Mouse (Mus musculus) megakaryocyte, embryonic 14.5 days (primary cell): ENCODE measurements at regions not wholly inside any gene's neighbourhood (a gene's known extent, or its start where the extent isn't known, plus 50 kb on each side); places are given as distances from the start of the nearest gene placed in this dataset.

Experiments
- H3K27me3 ChIP-seq: replicated peaks from 2 replicates; pipeline ENCODE3; 2012; ENCODE audit warnings: inconsistent platforms
- H3K36me3 ChIP-seq: replicated peaks from 2 replicates; pipeline ENCODE3; 2012; ENCODE audit warnings: low read length, inconsistent platforms, mixed read lengths
- H3K4me1 ChIP-seq: 2 replicates; pipeline ENCODE4 v1.6.1; 2012; ENCODE audit warnings: inconsistent platforms
- H3K4me3 ChIP-seq: replicated peaks from 2 replicates; pipeline ENCODE3; 2012; ENCODE audit warnings: moderate library complexity, mild to moderate bottlenecking, inconsistent platforms
- H3K9me3 ChIP-seq: 2 replicates; pipeline ENCODE4 v1.6.1; 2012; ENCODE audit warnings: inconsistent platforms
- FLI1 ChIP-seq: IDR thresholded peaks from 2 replicates; pipeline ENCODE4 v1.6.1; 2012; ENCODE audit warnings: low read length, inconsistent platforms, mixed read lengths
- GATA1 ChIP-seq: IDR thresholded peaks from 3 replicates; pipeline ENCODE4 v1.6.1; 2012; ENCODE audit warnings: mixed read lengths, low read length, inconsistent platforms, borderline replicate concordance

- Histone ChIP-seq H3K27me3 (peaks cover 2% of the 10 kb centered on the region), H3K36me3 (no peaks in the 10 kb centered on the region), H3K4me3 (no peak overlapping the region), H3K9me3 (0 out of 2 replicates have a peak, but pooled peaks cover 11% of the 10 kb centered on the region), H3K4me1 (no peaks in the 10 kb centered on the region)
- TF ChIP-seq GATA1 (no peak), FLI1 (no peak)
Observed at GRCm38 (mm10) chr9:89802658-89803057, 64.4 kb upstream of the Ankrd34c start.

GRCm38 (mm10) chr9:89793018-89793417 lies 54.7 kb upstream of the Ankrd34c start:
- H3K27me3 ChIP-seq: peaks cover 2% of the 10 kb centered on the region
- no peaks in the 10 kb centered on the region for H3K9me3 ChIP-seq
- no peak overlapping the region for H3K4me3 ChIP-seq
- no peaks in the 10 kb centered on the region for H3K36me3 ChIP-seq
- TF ChIP-seq GATA1 (no peak), FLI1 (no peak)
- no peaks in the 10 kb centered on the region for H3K4me1 ChIP-seq

- Histone ChIP-seq H3K4me3 (no peak overlapping the region), H3K4me1 (no peaks in the 10 kb centered on the region), H3K9me3 (no peaks in the 10 kb centered on the region), H3K27me3 (no peaks in the 10 kb centered on the region), H3K36me3 (no peaks in the 10 kb centered on the region)
- TF ChIP-seq FLI1 (no peak), GATA1 (no peak)
Observed at GRCm38 (mm10) chr9:89789926-89790325, 51.7 kb upstream of the Ankrd34c start.

- TF ChIP-seq GATA1: no peak
- TF ChIP-seq FLI1: no peak
- Histone ChIP-seq H3K36me3 (no peaks in the 10 kb centered on the region), H3K4me1 (no peaks in the 10 kb centered on the region)
Observed at GRCm38 (mm10) chr9:89788651-89789050, 50.4 kb upstream of the Ankrd34c start.

More at GRCm38 (mm10) chr9:89788651-89789050, 50.4 kb upstream of the Ankrd34c start:
- H3K4me3 ChIP-seq: no peak overlapping the region
- H3K9me3 ChIP-seq: no peaks in the 10 kb centered on the region
- no peaks in the 10 kb centered on the region for H3K27me3 ChIP-seq
